Mouse (Mus musculus): ENCODE measurements at regions not wholly inside any gene's neighbourhood (a gene's known extent, or its start where the extent isn't known, plus 50 kb on each side); places are given as distances from the start of the nearest gene placed in this dataset.
"Not testable (repeated sequence)": the region's sequence is repeated elsewhere in the genome, so short reads cannot be mapped to it uniquely, and the experiment has no call there.

GRCm38 (mm10) chr17:82277728-82278127 lies 539.6 kb upstream of the Slc8a1 start:
- Histone ChIP-seq H3K27me3 (ENCODE audit: control insufficient read depth) (no peaks in the 10 kb centered on the region), H3K36me3 (ENCODE audit: control insufficient read depth) (no peaks in the 10 kb centered on the region), H3K4me1 (ENCODE audit: control insufficient read depth) (no peaks in the 10 kb centered on the region), H3K9me3 (ENCODE audit: control insufficient read depth, low read length) (peaks cover 2% of the 10 kb centered on the region; the same call in 1 of the 2 replicates), H3K4me3 (replicated peaks) (no peak overlapping the region)
- no peak for TF ChIP-seq GATA1 (IDR thresholded peaks at IDR 0.05; ENCODE audit: low read length)
- TF ChIP-seq TAL1 (IDR thresholded peaks at IDR 0.05; ENCODE audit: low read length): no peak

DNA sequence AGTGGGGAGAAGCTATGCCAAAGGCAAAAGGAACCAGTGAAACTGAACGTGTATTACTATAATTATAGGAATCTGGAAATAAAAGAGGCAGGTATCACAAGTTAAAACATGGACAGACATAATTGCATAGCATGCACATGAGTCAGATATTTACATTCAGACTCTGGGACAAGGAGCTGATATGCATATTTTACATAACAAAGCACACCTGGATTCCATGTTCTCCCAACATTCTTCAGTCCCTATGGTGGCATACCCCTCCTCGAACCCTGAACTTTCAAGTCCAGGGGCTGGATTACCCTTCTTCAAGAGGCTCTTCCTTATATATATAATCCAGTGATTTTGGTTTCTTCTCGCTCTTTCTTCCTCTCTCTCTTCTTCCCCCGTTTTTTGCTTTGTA lies 535.8 kb upstream of the Slc8a1 start:
- H3K4me3 ChIP-seq (replicated peaks): no peak overlapping the region
- no peaks in the 10 kb centered on the region for H3K27me3 ChIP-seq (ENCODE audit: control insufficient read depth)
- TF ChIP-seq GATA1 (IDR thresholded peaks at IDR 0.05; ENCODE audit: low read length) (no peak), TAL1 (IDR thresholded peaks at IDR 0.05; ENCODE audit: low read length) (no peak)
- no peaks in the 10 kb centered on the region for H3K9me3 ChIP-seq (ENCODE audit: control insufficient read depth, low read length)
- H3K36me3 ChIP-seq (ENCODE audit: control insufficient read depth): no peaks in the 10 kb centered on the region
- no peaks in the 10 kb centered on the region for H3K4me1 ChIP-seq (ENCODE audit: control insufficient read depth)

DNA sequence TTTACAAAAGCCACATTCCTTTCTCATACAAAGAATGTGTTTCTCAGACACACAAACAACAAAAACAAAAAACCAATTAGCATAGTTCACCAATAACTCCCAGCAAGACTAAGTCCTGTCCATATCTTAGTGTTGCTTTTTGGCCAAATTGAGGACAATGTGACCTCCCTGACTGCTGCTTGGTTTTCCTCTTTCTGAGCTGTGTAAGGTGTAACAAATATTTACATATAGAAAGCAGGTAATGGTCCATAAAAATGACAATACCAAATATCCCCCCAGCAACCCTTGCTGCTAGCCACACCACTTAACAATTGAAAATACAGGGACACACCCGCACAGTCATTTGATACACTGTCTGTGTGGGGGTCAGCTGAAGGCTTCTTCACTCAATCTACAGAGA lies 534.7 kb upstream of the Slc8a1 start:
- no peaks in the 10 kb centered on the region for H3K9me3 ChIP-seq (ENCODE audit: control insufficient read depth, low read length)
- H3K4me3 ChIP-seq (replicated peaks): no peak overlapping the region
- H3K4me1 ChIP-seq (ENCODE audit: control insufficient read depth): no peaks in the 10 kb centered on the region
- no peaks in the 10 kb centered on the region for H3K27me3 ChIP-seq (ENCODE audit: control insufficient read depth)
- TF ChIP-seq GATA1 (IDR thresholded peaks at IDR 0.05; ENCODE audit: low read length) (no peak), TAL1 (IDR thresholded peaks at IDR 0.05; ENCODE audit: low read length) (no peak)
- no peaks in the 10 kb centered on the region for H3K36me3 ChIP-seq (ENCODE audit: control insufficient read depth)

- H3K4me1 ChIP-seq (ENCODE audit: control insufficient read depth); H3K36me3 ChIP-seq (ENCODE audit: control insufficient read depth); H3K9me3 ChIP-seq (ENCODE audit: control insufficient read depth, low read length); H3K27me3 ChIP-seq (ENCODE audit: control insufficient read depth); H3K4me3 ChIP-seq (replicated peaks): not testable (repeated sequence)
Measured at GRCm38 (mm10) chr17:82266842-82267241, 528.7 kb upstream of the Slc8a1 start.

GRCm38 (mm10) chr17:82252362-82252761 lies 514.2 kb upstream of the Slc8a1 start:
- no peak for TF ChIP-seq GATA1 (IDR thresholded peaks at IDR 0.05; ENCODE audit: low read length)
- TF ChIP-seq TAL1 (IDR thresholded peaks at IDR 0.05; ENCODE audit: low read length): no peak
- H3K27me3 ChIP-seq (ENCODE audit: control insufficient read depth): no peaks in the 10 kb centered on the region
- H3K36me3 ChIP-seq (ENCODE audit: control insufficient read depth): no peaks in the 10 kb centered on the region
- no peaks in the 10 kb centered on the region for H3K9me3 ChIP-seq (ENCODE audit: control insufficient read depth, low read length)
- H3K4me1 ChIP-seq (ENCODE audit: control insufficient read depth): no peaks in the 10 kb centered on the region
- no peak overlapping the region for H3K4me3 ChIP-seq (replicated peaks)

DNA sequence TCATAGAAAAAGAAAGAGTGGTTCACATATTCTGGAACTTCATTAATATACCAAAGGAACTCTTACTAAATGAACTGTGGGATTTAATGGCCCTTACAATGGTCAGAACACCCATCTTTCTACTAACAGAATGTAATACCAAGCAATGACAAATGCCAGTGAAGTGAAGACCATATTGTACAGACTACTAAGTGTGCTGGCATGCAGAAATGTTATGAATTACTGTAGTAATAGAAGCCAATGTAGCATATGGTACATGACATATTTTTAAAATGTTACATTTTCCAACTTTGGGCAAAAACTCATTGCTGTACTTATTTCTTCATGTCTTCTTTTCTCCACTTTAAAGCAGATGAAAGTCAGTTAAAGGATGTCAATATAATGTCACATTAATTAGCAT lies 513.7 kb upstream of the Slc8a1 start:
- H3K36me3 ChIP-seq (ENCODE audit: control insufficient read depth): no peaks in the 10 kb centered on the region
- H3K4me3 ChIP-seq (replicated peaks): no peak overlapping the region
- H3K4me1 ChIP-seq (ENCODE audit: control insufficient read depth): no peaks in the 10 kb centered on the region
- TF ChIP-seq TAL1 (IDR thresholded peaks at IDR 0.05; ENCODE audit: low read length) (no peak), GATA1 (IDR thresholded peaks at IDR 0.05; ENCODE audit: low read length) (no peak)
- no peaks in the 10 kb centered on the region for H3K27me3 ChIP-seq (ENCODE audit: control insufficient read depth)
- no peaks in the 10 kb centered on the region for H3K9me3 ChIP-seq (ENCODE audit: control insufficient read depth, low read length)

- no peaks in the 10 kb centered on the region for H3K36me3 ChIP-seq (ENCODE audit: control insufficient read depth)
- no peak for TF ChIP-seq TAL1 (IDR thresholded peaks at IDR 0.05; ENCODE audit: low read length)
- no peak for TF ChIP-seq GATA1 (IDR thresholded peaks at IDR 0.05; ENCODE audit: low read length)
- no peaks in the 10 kb centered on the region for H3K9me3 ChIP-seq (ENCODE audit: control insufficient read depth, low read length)
- H3K27me3 ChIP-seq (ENCODE audit: control insufficient read depth): no peaks in the 10 kb centered on the region
- H3K4me1 ChIP-seq (ENCODE audit: control insufficient read depth): no peaks in the 10 kb centered on the region
- H3K4me3 ChIP-seq (replicated peaks): no peak overlapping the region
Measured at GRCm38 (mm10) chr17:82238361-82238760, 500.2 kb upstream of the Slc8a1 start.

- no peaks in the 10 kb centered on the region for H3K36me3 ChIP-seq (ENCODE audit: control insufficient read depth)
- TF ChIP-seq GATA1 (IDR thresholded peaks at IDR 0.05; ENCODE audit: low read length) (no peak), TAL1 (IDR thresholded peaks at IDR 0.05; ENCODE audit: low read length) (no peak)
- no peaks in the 10 kb centered on the region for H3K9me3 ChIP-seq (ENCODE audit: control insufficient read depth, low read length)
- no peaks in the 10 kb centered on the region for H3K4me1 ChIP-seq (ENCODE audit: control insufficient read depth)
- H3K27me3 ChIP-seq (ENCODE audit: control insufficient read depth): no peaks in the 10 kb centered on the region
- H3K4me3 ChIP-seq (replicated peaks): no peak overlapping the region
Measured at GRCm38 (mm10) chr17:82237456-82237855, 499.3 kb upstream of the Slc8a1 start.

DNA sequence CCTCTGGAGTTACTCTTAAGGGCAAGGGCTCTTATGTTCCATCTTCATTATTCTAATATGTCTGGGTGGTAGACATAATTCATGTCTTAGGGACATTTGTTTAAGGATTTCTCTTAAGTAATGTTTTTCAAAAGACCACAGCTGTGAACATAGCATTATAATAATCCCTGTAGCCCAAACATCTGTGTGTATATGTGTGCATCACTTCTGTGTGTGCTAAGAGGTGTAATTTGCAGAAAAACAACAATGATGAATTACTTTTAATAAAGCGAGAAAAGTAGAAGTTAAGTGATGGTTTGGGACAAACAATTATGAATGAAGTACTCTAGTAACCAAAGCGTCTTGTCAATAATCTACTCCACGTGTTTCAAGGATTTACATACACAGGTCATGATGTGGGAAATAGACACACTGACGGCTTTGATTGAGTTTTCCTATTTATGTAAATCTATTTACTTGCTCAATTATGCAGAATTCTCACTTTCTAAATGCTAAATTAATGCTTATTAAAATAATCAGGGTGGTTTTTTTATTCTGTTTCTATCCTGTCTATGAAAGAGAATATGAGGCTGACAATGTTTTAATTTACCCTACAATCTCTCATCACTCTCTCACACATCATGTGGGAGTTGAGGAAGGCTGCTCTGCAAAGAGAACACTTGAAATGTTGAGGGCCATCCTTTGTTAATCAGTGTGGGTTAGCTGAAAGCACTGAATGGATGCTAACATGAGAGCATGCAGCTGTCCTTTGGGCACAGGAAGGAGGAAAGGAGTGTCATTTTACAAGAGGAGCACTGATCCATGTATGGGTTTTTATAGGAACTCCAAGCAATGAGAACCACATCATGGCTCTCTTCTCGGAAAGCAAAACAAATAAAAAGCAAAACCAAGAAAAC lies 477.8 kb upstream of the Slc8a1 start:
- no peaks in the 10 kb centered on the region for H3K9me3 ChIP-seq (ENCODE audit: control insufficient read depth, low read length)
- no peak for TF ChIP-seq GATA1 (IDR thresholded peaks at IDR 0.05; ENCODE audit: low read length)
- TF ChIP-seq TAL1 (IDR thresholded peaks at IDR 0.05; ENCODE audit: low read length): no peak
- no peak overlapping the region for H3K4me3 ChIP-seq (replicated peaks)
- H3K4me1 ChIP-seq (ENCODE audit: control insufficient read depth): no peaks in the 10 kb centered on the region
- H3K36me3 ChIP-seq (ENCODE audit: control insufficient read depth): no peaks in the 10 kb centered on the region
- H3K27me3 ChIP-seq (ENCODE audit: control insufficient read depth): no peaks in the 10 kb centered on the region

DNA sequence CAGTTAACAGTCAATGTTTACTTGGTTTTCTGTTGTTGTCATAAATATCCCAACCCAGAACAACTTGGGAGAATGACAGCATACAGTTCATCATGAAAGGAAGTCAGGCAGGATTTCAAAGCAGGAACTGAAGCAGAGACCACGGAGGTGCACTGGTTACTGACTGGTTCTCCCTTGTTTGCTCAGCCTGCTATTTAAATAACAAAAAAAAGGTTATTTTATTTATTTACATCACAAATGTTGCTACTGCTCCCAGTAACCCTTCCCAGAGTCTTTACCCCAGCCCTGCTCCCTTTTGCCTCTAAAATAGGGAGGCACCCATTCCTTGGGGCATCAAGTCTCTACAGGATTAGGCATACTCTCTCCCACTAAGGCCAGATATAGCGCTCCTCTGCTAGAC lies 461.8 kb upstream of the Slc8a1 start:
- no peaks in the 10 kb centered on the region for H3K27me3 ChIP-seq (ENCODE audit: control insufficient read depth)
- no peak for TF ChIP-seq TAL1 (IDR thresholded peaks at IDR 0.05; ENCODE audit: low read length)
- TF ChIP-seq GATA1 (IDR thresholded peaks at IDR 0.05; ENCODE audit: low read length): no peak
- H3K4me3 ChIP-seq (replicated peaks): no peak overlapping the region
- H3K36me3 ChIP-seq (ENCODE audit: control insufficient read depth): no peaks in the 10 kb centered on the region
- H3K4me1 ChIP-seq (ENCODE audit: control insufficient read depth): no peaks in the 10 kb centered on the region
- H3K9me3 ChIP-seq (ENCODE audit: control insufficient read depth, low read length): no peaks in the 10 kb centered on the region

All from erythroblast, embryonic 14.5 days (primary cell).